Mouse (Mus musculus) B cell, adult 2 months (primary cell): ENCODE results near the gene Dpp9.

Experiments used
- DNase-seq, 2 experiments: peaks; one replicate each; pipeline ENCODE4 v3.0.0; 2022

Gene Dpp9

GRCm38 (mm10) chr17:56226566-56226965 lies 7.9 kb upstream of the Dpp9 start:
- no peak for DNase-seq

DNA sequence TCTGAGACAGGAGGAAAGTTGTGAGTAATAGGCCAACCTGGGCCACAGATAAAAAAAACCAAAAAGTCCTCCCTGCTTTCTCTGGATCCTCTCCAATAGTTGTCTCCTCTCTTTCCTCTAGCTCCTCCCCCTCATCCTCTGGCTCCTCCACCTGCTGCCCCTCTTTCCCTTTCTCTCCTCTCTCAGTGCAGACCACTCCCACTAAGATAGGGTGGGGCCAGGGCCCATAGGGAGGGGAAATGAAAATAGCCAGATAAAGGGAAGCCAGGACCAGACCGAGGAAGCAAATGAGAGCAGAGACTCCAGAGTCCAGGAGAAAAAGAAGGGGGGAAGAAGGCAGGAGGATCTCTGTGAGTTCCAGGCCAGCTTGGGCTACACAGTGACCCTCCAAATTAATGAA lies 6.2 kb upstream of the Dpp9 start:
- DNase-seq: no peak

- DNase-seq: no peak
Observed at GRCm38 (mm10) chr17:56219805-56220204, 1.1 kb upstream of the Dpp9 start.

DNA sequence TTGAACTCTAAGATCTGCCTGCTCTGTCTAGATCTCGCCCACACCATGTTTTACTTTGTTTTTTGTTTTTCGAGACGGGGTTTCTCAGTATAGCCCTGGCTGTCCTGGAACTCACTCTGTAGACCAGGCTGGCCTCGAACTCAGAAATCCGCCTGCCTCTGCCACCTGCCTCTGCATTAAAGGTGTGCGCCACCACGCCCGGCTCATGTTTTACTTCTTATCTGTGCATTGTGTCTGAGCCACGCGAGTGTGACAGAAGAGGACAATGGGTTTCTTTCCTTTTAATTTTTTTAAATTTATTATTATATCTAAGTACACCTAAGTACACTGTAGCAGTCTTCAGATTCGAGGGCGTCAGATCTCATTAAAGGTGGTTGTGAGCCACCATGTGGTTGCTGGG lies 546 bp upstream of the Dpp9 start:
- no peak for DNase-seq

DNA sequence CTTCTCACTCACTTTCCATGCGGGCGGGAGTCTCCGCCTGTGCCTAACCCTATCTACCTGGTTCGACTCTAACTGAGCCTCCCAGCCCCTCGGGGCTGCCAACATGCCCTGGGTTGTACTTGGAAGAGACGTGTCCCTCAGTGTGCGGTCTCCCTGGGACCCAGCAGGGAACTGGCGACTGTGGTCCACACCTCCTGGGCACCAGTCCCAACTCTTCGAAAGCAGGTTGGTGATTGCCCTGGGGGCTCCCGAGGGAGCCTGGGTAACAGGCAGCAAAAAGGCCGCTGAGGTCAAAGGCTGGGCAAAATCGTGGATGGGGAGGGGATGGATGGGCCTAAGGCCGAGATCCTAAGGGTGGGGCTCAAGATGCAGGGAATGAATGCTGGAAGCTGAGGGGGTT lies 1.0 kb downstream of the Dpp9 start:
- no peak for DNase-seq

GRCm38 (mm10) chr17:56214229-56214628 lies 4.5 kb downstream of the Dpp9 start:
- no peak for DNase-seq

DNA sequence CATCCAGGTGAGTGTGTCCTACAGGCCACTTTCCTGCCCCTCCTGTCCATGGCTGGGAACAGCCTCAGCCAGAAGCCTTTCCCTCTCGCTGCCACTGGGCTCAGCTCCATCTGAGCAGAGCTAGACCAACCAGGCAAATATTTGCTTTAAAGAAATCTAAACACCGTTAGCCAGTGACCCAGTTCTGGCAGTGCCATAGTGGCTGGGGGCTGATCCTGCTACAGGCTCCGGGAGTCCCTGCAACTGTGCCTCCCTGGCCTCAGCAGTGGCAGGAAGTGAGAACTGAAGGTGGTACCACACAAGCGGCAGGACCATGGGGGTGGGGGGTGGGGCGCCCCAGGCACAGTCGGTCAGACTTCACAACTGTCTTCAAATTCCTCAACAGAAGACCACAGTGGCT lies 6.0 kb downstream of the Dpp9 start:
- DNase-seq: no peak

DNA sequence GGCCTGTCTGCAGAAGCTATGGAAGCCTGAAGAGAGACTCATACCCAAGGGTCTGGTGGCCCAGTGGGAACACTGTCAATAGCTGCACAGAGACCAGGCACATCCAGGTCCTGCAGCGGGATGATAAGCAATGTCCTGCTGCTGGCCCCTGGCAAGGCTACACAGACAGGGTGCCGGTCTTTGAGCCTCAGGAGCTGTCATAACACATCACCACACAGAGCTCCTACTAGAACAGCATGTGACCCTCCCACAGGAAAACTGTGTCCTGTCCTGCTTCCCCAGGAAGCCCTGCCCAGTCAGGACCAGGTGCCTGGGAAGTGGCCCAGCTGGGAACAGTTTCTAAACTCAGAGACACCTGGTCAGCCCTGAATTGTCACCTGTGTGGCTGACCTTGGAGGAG lies 7.6 kb downstream of the Dpp9 start:
- no peak for DNase-seq

DNA sequence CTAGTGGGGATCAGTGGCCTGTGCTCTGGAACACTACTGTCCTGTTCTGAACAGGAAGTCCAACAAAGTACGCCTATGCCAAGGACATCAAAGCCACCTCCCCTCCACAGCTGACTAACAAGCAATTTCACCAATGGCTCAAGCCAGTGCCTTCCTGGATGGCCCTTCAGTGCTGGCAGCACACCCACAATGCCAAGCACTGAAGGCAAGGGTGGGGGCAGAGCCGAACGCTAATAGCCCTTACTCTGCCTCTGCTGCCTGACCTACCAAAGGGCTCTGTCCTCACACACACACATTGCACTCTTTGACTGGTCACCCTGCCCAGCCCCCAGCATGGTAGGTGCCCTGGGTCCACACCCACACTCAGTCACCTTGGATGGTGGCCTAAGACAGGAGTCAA lies 9.9 kb downstream of the Dpp9 start:
- no peak for DNase-seq

DNA sequence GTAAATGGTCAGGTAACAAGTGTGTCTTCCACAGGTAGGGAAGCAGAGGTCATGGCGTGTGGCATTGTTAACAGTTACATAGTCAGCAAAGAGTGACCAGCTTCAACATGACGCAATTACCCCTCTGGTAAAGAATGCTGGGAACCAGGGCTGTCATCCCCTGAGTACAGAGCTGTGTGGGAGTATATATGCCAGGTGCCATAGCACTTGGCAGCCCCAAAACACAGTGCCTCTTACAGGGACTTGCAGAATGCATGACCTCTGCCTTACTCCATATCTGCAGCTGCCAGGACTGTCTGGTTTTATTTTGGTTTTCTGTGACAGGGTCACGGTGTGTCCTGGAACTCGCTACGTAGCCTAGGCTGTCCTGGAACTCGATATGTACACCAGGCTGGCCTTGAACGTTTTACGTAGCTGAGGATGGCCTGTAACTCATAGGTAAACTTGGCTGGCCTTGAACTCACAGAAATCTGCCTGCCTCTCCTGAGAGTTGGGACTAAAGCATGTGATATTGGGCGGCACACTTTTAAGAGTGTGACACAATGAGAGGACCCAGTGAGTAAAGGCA lies 10.7 kb downstream of the Dpp9 start:
- no peak for DNase-seq

GRCm38 (mm10) chr17:56206986-56207674 lies 11.6 kb downstream of the Dpp9 start:
- DNase-seq: no peak

GRCm38 (mm10) chr17:56206276-56206884 lies 12.3 kb downstream of the Dpp9 start:
- no peak for DNase-seq

DNA sequence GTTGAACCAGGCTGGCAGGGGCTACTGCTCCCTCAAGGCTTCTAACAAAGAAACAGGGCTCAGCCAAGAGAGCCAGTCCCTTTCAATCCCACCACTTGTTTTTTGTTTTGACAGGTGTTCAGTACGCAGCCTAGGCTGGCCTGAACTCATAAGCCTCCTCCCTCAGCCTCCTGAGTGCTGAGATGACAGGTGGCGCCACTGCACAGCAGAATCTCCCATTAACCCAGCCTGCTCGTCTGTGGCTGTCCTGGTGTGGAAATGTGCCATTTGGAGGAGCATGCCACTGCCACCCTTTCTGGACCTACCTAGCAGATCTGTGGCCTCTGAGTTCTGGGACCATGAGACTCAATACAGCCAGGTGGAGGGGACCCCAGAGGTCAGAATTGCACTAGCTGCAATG lies 15.0 kb downstream of the Dpp9 start:
- DNase-seq: no peak

- no peak for DNase-seq
Observed at GRCm38 (mm10) chr17:56202476-56202875, 16.2 kb downstream of the Dpp9 start.

DNA sequence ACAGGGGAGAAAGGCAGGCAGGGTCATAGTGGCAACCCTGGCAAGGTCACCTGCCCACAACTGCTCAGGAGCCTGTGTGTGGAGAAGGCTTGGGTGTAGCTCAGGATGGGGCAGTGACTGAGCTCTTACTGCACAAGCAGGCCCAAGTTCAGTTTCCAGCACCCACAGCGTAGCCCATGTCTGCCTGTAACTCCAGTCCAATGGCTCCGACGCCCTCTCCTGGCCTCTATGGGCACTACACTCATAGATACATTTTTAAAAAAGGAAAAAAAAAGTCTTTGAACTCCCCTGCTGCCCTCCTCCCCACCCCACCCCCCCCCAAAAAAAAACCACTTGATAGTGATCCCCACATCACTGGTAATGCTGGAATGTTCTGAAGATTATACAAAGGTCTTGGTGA lies 17.1 kb downstream of the Dpp9 start:
- DNase-seq: no peak

DNA sequence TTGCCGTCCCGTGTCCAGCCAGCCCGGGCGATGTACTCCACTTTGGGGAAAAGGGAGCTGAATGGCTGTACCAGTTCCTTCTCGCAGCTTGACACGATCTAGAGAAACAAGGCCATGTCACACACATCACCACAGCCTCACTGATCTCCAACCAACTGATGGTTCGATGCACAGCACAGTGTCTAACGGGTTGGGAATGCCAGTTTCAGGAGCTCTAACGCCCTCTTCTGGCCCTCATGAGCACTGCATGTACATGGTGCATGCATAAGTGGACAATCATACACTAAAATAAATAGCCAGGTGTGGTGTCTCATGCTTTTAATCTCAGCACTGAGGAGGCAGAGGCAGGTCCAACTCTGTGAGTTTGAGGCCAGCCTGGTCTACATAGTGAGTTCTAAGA lies 18.1 kb downstream of the Dpp9 start:
- DNase-seq: peak; percentile 25 to 27

DNA sequence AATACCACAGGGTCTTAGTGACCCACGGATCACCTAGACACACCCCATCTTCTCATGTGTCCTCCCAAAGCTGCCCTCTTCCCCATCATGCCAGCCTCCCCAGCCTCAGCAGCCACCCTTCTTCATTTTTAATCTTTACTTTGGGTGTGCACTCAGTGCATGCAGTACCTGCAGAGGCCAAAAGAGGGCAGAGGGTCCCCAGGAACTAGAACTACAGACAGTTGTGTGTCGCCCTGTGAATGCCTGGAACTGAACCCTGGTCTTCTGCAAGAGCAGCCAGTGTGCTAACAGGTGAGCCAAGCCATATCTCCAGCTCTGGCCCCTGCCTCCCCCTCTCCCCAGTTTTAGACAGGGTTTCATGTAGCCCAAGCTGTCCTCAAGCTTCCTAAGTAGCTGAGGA lies 21.8 kb downstream of the Dpp9 start:
- DNase-seq: peak; percentile 45 to 48

- no peak for DNase-seq
Observed at GRCm38 (mm10) chr17:56194765-56195164, 23.9 kb downstream of the Dpp9 start.

GRCm38 (mm10) chr17:56194357-56194756 lies 24.3 kb downstream of the Dpp9 start:
- DNase-seq: no peak

DNA sequence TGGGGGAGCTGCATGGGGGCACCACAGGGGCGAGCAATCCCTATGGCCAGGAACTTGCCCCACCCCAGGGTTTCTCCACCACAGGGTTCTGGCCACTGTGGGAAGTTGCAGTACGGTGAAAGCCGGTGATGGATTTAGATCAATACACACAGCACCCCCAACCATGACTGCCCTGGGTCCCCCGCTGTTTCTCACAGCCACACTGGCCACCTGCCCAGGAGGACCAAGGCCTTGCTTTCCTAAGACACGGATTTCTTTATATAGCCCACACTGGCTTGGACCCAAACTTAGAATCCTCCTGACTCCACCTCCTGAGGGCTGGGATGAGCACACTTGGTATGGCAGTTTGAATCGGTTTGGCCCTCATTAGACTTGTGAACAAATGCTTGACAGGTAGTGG lies 27.4 kb downstream of the Dpp9 start:
- no peak for DNase-seq

GRCm38 (mm10) chr17:56185281-56186141 lies 33.2 kb downstream of the Dpp9 start:
- DNase-seq: no peak

- DNase-seq: peak; percentile 96
Observed at GRCm38 (mm10) chr17:56183658-56184103, 35.0 kb downstream of the Dpp9 start, which contains the start of gene Mydgf. TSS of gene Mydgf (minus strand) at chr17:56183920.

GRCm38 (mm10) chr17:56182975-56183657 lies 35.6 kb downstream of the Dpp9 start:
- DNase-seq: no peak
